ENCODE assay signal across 9 mouse cellular contexts in the genomic region with DNA sequence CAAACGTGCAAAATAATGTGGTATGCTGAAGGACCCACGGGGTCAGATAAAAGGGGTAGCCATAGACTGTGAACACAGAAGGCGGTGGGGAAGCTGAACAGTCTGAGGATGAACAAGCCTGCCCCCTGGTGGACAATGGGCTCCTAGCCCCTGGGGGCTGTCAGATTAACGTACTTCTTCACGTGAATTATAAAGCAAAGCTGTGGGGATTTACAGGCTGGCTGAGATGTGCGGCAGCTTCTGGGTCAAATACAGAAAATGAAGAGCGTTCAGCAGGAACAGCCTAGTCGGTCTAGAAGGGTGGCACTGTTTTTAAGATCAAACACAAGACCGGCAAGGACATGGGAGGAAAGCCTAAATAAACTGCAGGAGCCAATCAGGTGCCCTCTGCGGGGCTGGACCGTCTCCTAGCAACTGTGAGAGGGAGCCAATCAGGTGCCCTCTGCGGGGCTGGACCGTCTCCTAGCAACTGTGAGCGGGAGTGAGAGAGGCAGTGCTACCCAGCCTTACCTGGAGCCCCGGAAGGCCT. TPM values are rescaled to one million over a fixed set of nuclear protein-coding genes. Genes with fewer than 3 reads are reported as not detected.
DNase-seq lines count a peak whose midpoint lies in the region; ATAC-seq and TF ChIP-seq lines count a peak whose summit lies in the region.
"Had no signal": no experiment of that assay in that cellular context is flagged by ENCODE, and none has a peak within 500 bp of the region (broad histone marks: within the 10 kb centered on the region; RNA-seq: fewer than 3 reads in every experiment).

No protein-coding gene starts in this region.

- peak overlapping the region; percentile 46; the same call in 1 of the 2 replicates for H3K4me2 ChIP-seq in forebrain, embryonic 11.5 days (ENCODE audit: low read depth, low read length, severe bottlenecking)
- no peak overlapping the region for H3K4me2 ChIP-seq in liver, embryonic 14.5 days (ENCODE audit: low read depth)
- peak overlapping the region; percentile 49 for H3K4me2 ChIP-seq in neural tube, embryonic 15.5 days

- no peak overlapping the region for H3K27ac ChIP-seq in forebrain, embryonic 11.5 days (ENCODE audit: low read depth, low read length)
- H3K27ac ChIP-seq in liver, embryonic 14.5 days = no peak overlapping the region
- peak overlapping the region; percentile 60 for H3K27ac ChIP-seq in neural tube, embryonic 15.5 days (replicated peaks)

- DNase-seq in MN1 (ENCODE audit: low spot score) = peak; percentile 17
- peak; percentile 55 for DNase-seq in brain, embryonic 18.5 days (ENCODE audit: low read depth, low spot score)
- DNase-seq in forebrain, embryonic 11.5 days (ENCODE audit: low spot score) = peak; percentile 89
- DNase-seq in heart, postnatal 14 days = peak; percentile 56 to 73
- peak; percentile 74 to 78 for DNase-seq in kidney, postnatal 4 days
- no peak for DNase-seq in liver, embryonic 14.5 days (ENCODE audit: low read depth in 3 of 3, low spot score in 3 of 3)
- peak; percentile 29 to 30 for DNase-seq in urinary bladder, postnatal 36 days (ENCODE audit: low spot score in 2 of 2)

- peak; percentile 80 for TF ChIP-seq CTCF in liver, embryonic 14.5 days (IDR thresholded peaks at IDR 0.05; ENCODE audit: low read depth)

- TF ChIP-seq EP300 in liver, embryonic 14.5 days (IDR thresholded peaks at IDR 0.05; ENCODE audit: low read depth) = no peak

- peak; percentile 99 for ATAC-seq in forebrain, embryonic 11.5 days (replicated peaks; ENCODE audit: low FRiP score)
- no peak for ATAC-seq in liver, embryonic 14.5 days (ENCODE audit: insufficient read depth)
- peak; percentile 98 for ATAC-seq in neural tube, embryonic 15.5 days (ENCODE audit: low FRiP score)

- peak overlapping the region; percentile 32 for H3K4me3 ChIP-seq in forebrain, embryonic 11.5 days (ENCODE audit: low read depth, low read length)
- no peak overlapping the region for H3K4me3 ChIP-seq in liver, embryonic 14.5 days (ENCODE audit: insufficient read depth in 1 of 2, low read depth in 2 of 2, low read length in 2 of 2)
- H3K4me3 ChIP-seq in neural tube, embryonic 15.5 days (replicated peaks) = peak overlapping the region; percentile 38
- H3K4me3 ChIP-seq: megakaryocyte, embryonic 14.5 days had no signal

- H3K27me3 ChIP-seq in forebrain, embryonic 11.5 days (ENCODE audit: control insufficient read depth, insufficient read depth, low read length) = no peaks in the 10 kb centered on the region
- no peaks in the 10 kb centered on the region for H3K27me3 ChIP-seq in liver, embryonic 14.5 days (ENCODE audit: control insufficient read depth, insufficient read depth, low read length)
- H3K27me3 ChIP-seq in neural tube, embryonic 15.5 days (replicated peaks) = no peaks in the 10 kb centered on the region
- H3K27me3 ChIP-seq: megakaryocyte, embryonic 14.5 days had no signal

- 4% methylated on average over 15 of the region's 15 CpGs for WGBS in forebrain, embryonic 11.5 days
- 52% methylated on average over 15 of the region's 15 CpGs for WGBS in liver, embryonic 14.5 days (ENCODE audit: insufficient replicate concordance)
- 7% methylated on average over 15 of the region's 15 CpGs for WGBS in neural tube, embryonic 15.5 days

- H3K36me3 ChIP-seq in forebrain, embryonic 11.5 days (ENCODE audit: control insufficient read depth, insufficient read depth, low read length) = no peaks in the 10 kb centered on the region; the same call in 1 of the 2 replicates
- peaks cover under 1% of the 10 kb centered on the region; the same call in 1 of the 2 replicates for H3K36me3 ChIP-seq in liver, embryonic 14.5 days (replicated peaks; ENCODE audit: control insufficient read depth, insufficient read depth, low read depth)
- peaks cover 17% of the 10 kb centered on the region for H3K36me3 ChIP-seq in neural tube, embryonic 15.5 days

- H3K9ac ChIP-seq in forebrain, embryonic 11.5 days (ENCODE audit: low read length) = no peak overlapping the region; the same call in 1 of the 2 replicates
- H3K9ac ChIP-seq in liver, embryonic 14.5 days (replicated peaks) = no peak overlapping the region
- H3K9ac ChIP-seq in neural tube, embryonic 15.5 days (replicated peaks) = no peak overlapping the region

- intact Hi-C loops in heart, postnatal 14 days (cut with DNase I) = no loop called here

- peaks cover 7% of the 10 kb centered on the region; the same call in 1 of the 2 replicates for H3K4me1 ChIP-seq in forebrain, embryonic 11.5 days (replicated peaks; ENCODE audit: control insufficient read depth, insufficient read depth, low read length)
- no peaks in the 10 kb centered on the region for H3K4me1 ChIP-seq in liver, embryonic 14.5 days (replicated peaks; ENCODE audit: control insufficient read depth in 2 of 2, insufficient read depth in 2 of 2, low read length in 1 of 2)
- H3K4me1 ChIP-seq in neural tube, embryonic 15.5 days = peaks cover 16% of the 10 kb centered on the region

- no peaks in the 10 kb centered on the region; the same call in 1 of the 2 replicates for H3K9me3 ChIP-seq in forebrain, embryonic 11.5 days (ENCODE audit: control insufficient read depth, low read length)
- H3K9me3 ChIP-seq in liver, embryonic 14.5 days (ENCODE audit: control insufficient read depth, low read length) = no peaks in the 10 kb centered on the region
- H3K9me3 ChIP-seq in neural tube, embryonic 15.5 days (replicated peaks) = no peaks in the 10 kb centered on the region
- H3K9me3 ChIP-seq: megakaryocyte, embryonic 14.5 days had no signal

RNA-seq across cellular contexts. Expression of gene Zfp169, which starts 15.5 kb away (rescaled TPM):
- polyA plus RNA-seq in forebrain, embryonic 11.5 days (2014; fragmentation: Nextera tagmentation; extraction: Ambion mirVana) = 8.0 and 8.9 TPM in 2 replicates
- total RNA-seq in heart, postnatal 14 days (2021) = 1 to 10 TPM; 4.6 to 5.5 TPM
- 1.8 and 2.1 TPM in 2 replicates for polyA plus RNA-seq in liver, embryonic 14.5 days (2012; rRNA removed)
- polyA plus RNA-seq in liver, embryonic 14.5 days (2014; fragmentation: Nextera tagmentation; extraction: Ambion mirVana) = 0.86 and 0.87 TPM in 2 replicates
- 4.8 and 4.9 TPM in 2 replicates for polyA plus RNA-seq in neural tube, embryonic 15.5 days (2015; fragmentation: Nextera tagmentation; extraction: Ambion mirVana)

RNA-seq across cellular contexts. Expression of gene A830005F24Rik, which starts 15.6 kb away (rescaled TPM):
- polyA plus RNA-seq in forebrain, embryonic 11.5 days (2014; fragmentation: Nextera tagmentation; extraction: Ambion mirVana) = 1.6 and 2.3 TPM in 2 replicates
- total RNA-seq in heart, postnatal 14 days (2021) = not detected
- polyA plus RNA-seq in liver, embryonic 14.5 days (2012; rRNA removed) = 0.06 and 0.35 TPM in 2 replicates
- 0.30 and 0.43 TPM in 2 replicates for polyA plus RNA-seq in liver, embryonic 14.5 days (2014; fragmentation: Nextera tagmentation; extraction: Ambion mirVana)
- polyA plus RNA-seq in neural tube, embryonic 15.5 days (2015; fragmentation: Nextera tagmentation; extraction: Ambion mirVana) = 3.0 and 3.4 TPM in 2 replicates

Comparison
In these comparisons a context has a peak if more than half of its experiments do, and no peak if none do; other contexts are left out.
1. DNase-seq: peak in MN1 (single experiment), brain, embryonic 18.5 days (single experiment), forebrain, embryonic 11.5 days (single experiment), heart, postnatal 14 days (2 of 2), kidney, postnatal 4 days (2 of 2) and urinary bladder, postnatal 36 days (2 of 2); none in liver, embryonic 14.5 days (0 of 3).
2. H3K4me3 ChIP-seq: peak in forebrain, embryonic 11.5 days (single experiment) and neural tube, embryonic 15.5 days (single experiment); none in liver, embryonic 14.5 days (0 of 2).